Mouse (Mus musculus) left cerebral cortex, postnatal 14 days (tissue): Measurements from ENCODE around the gene Dusp19. TPM values are rescaled to one million over a fixed set of nuclear protein-coding genes. Genes with fewer than 3 reads are reported as not detected.

ENCODE experiments used
- DNase-seq, 2 experiments: peaks; one replicate each; pipeline ENCODE4 v3.0.0; 2021 to 2022; ENCODE audit warnings: low spot score in 2 of 2, mixed read lengths in 1 of 2
- intact Hi-C: fragments of 180-260 bp; cut with DNase I; formaldehyde crosslinking; loops from one replicate; pipeline ENCODE4 v1.15.1; 2025
- long read RNA-seq, 2 experiments: library from polyadenylated mRNA; stranded (forward); transcript quantifications; one replicate each; pipeline ENCODE4 v2.0.0; 2021
- total RNA-seq, 2 experiments: library from RNA; stranded (reverse); gene quantifications; 2 replicates each; pipeline ENCODE4 v1.2.3; 2021

Dusp19 gene
- total RNA-seq = 10 to 100 TPM; 19.7 to 21.3 TPM
- long read RNA-seq, experiment 1, transcript Dusp19-203 (4 exons, 1,324 nt) = minor isoform, 6 of 23 reads
- long read RNA-seq, experiment 1, transcript Dusp19-201 (4 exons, 1,632 nt) = major isoform, 9 of 23 reads
- long read RNA-seq, experiment 1, partial matches to known transcripts = 0 of 23 reads
- long read RNA-seq, experiment 1, other reads (novel, unspliced or antisense) = 8 of 23 reads
- long read RNA-seq, experiment 2, partial matches to known transcripts = 0 of 8 reads
- long read RNA-seq, experiment 2, other reads (novel, unspliced or antisense) = 5 of 8 reads

DNA sequence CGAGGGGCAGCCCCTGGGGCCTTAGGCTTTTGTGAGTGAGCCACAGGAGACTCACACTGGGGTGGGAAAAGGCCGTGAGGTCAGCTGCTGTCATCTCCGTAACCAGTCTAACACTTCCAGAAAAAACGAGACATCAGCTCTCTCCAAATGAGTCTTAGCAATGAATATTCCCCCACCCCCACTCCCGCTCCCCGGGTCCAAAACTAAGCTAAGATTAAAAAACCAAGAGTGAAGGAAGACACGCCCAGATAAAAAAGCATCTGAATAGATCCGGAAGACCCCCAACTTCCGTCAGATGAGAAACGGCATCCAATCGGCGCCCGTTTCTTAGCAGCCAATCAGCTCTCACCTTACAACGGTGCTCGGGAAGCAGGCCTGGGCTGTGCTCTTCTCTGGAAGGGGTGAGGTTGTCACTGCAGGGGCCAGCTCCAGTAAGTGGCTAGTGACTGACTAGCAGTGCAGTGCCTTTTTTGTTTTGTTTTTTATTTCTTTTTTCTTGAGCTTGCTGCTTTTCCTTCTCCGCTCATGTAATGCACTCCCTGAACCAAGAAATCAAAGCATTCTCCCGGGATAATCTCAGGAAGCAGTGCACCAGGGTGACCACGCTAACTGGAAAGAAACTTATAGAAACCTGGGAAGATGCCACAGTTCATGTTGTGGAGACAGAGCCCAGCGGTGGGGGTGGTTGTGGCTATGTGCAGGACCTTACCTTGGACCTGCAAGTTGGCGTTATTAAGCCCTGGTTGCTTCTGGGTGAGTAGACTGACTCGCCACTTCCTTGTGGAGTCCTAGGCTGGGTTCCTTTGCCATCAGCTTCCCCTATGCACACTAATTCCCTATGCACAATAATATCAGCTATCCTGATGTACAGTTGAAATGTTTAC is at the start of gene Dusp19, which contains the start of gene Nup35:
Dusp19 (plus strand) TSS at position 192 of the 884 bp plus-strand sequence.
Nup35 (plus strand) TSS at position 383 of the 884 bp plus-strand sequence.
- intact Hi-C loops = no loop called here
- DNase-seq = peak; percentile 95 to 98

GRCm38 (mm10) chr2:80567411-80567810 is 49.4 kb upstream of the Dusp19 start:
- intact Hi-C loops = no loop called here

DNA sequence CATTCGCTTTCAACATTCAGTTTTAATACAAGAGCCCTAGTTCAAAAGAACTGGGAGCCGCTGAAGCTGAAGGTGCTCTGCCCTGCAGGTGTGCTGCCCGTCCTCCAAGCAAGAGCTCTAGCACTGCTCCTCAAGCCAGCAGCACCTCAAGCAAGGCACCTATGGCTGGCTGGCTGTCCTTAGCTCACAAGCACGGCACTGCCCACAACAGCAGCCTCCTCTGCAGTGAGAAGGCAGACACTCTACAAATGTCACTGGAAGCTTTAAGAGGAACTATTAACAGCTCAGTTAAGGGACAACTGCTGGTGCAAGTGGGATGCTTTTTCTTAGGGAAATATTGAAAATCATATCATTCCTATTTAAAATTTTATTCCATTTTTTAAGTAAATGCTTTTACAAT is 46.2 kb upstream of the Dusp19 start:
- intact Hi-C loops = no loop called here

More at GRCm38 (mm10) chr2:80567411-80567810, 49.4 kb upstream of the Dusp19 start:
- DNase-seq = no peak

DNA sequence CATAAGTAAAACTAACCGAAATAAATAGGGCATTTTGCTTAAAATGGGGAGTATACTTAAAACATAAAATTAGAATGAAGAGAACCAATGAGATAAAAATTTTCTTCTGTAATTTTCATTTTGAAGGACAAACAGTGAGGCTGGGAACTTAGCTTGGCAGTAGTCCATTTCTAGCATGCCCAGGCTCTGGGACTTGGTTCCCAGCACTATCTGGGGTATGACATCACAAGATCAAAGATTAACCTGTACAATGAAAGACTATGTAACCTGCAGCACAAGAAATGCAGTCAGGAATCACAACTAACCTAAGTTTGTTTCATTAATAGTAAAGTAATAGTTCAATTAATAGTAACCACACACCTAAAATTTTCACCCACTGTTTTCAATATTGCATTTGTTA is 39.6 kb upstream of the Dusp19 start:
- intact Hi-C loops = no loop called here
- no peak for DNase-seq

More for the DNA sequence above, 46.2 kb upstream of the Dusp19 start:
- no peak for DNase-seq

GRCm38 (mm10) chr2:80579253-80579891 is 37.5 kb upstream of the Dusp19 start:
- DNase-seq = no peak
- intact Hi-C loops = no loop called here

DNA sequence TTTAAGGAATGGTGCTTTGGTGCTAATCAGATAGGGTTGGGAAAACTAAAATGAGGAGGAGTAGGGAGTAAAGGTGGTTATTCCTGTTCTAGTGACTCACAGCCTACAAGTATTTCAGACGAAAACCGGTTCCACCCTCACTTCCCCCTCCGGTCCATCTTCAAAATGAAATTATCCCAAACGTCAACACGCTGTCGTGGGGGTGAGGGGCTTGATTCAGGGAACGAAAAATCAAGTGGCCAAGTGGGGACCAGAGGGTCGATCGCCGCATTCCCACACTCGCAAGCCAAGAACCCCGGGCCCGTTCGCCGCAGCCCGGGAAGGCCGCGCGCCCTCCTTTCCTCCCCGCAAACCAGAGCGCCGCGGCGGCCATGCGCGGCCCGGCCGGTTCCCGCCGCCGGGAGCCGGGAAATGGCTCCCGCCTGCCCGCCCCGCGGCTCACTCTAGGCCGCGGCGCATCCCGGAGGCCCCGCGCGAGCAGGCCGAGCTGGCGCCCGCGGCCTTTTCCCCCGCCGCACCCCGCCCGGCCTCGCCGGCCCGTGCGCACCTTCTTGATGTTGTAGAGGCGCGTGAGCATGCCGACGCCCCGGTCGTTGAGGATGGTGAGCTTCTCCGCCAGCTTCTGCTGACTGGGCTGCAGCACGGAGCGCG is 36.4 kb upstream of the Dusp19 start:
- intact Hi-C loops = loop anchor here (2.0 to 5.0 kb wide), 2 partner anchors 14 to 57 kb away; no protein-coding TSS in a partner anchor
- DNase-seq = peak in 1 of 2 experiments; percentile 35

DNA sequence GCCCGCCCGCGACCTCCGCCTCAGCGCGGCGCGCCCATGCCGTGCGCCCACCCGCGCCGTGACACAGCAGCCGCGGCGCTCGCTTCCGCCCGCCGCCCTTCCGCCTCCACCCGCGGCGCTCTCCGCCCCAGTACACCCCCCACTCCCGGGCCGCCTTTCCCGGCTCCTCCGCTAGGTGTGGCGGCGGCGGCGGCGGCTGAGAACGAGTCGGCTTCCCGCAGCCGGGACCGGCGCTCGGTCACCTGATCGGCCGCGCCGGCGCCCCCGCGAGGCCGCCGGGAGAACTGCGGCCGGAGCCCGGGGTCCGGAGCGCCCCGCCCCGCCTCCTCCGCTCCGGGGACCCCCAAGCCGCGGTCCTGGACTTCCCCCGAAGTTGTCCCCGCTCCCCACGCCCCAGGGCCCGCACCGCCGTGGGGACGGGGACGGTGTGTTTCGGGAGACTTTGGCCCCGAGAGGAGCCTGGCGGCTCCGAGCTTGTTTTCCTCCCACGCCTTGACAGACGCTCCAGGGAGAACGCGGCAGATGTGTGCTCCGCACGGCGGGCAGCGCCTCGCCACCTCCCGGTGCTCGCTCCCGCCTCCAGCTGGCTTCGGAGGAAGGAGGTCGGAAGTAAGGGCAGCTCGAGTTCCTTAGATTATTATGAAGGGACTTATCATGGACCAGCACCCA is 35.7 kb upstream of the Dusp19 start, which contains the start of gene Nckap1:
Nckap1 (minus strand) TSS at position 338 of the 669 bp plus-strand sequence.
- intact Hi-C loops = loop anchor here (2.0 to 5.0 kb wide), 2 partner anchors 14 to 56 kb away; no protein-coding TSS in a partner anchor
- peak; percentile 87 to 89 for DNase-seq

GRCm38 (mm10) chr2:80582356-80582755 is 34.5 kb upstream of the Dusp19 start:
- DNase-seq = no peak
- intact Hi-C loops = loop anchor here (5.0 kb wide), 1 partner anchor 55 kb away; no protein-coding TSS in a partner anchor

DNA sequence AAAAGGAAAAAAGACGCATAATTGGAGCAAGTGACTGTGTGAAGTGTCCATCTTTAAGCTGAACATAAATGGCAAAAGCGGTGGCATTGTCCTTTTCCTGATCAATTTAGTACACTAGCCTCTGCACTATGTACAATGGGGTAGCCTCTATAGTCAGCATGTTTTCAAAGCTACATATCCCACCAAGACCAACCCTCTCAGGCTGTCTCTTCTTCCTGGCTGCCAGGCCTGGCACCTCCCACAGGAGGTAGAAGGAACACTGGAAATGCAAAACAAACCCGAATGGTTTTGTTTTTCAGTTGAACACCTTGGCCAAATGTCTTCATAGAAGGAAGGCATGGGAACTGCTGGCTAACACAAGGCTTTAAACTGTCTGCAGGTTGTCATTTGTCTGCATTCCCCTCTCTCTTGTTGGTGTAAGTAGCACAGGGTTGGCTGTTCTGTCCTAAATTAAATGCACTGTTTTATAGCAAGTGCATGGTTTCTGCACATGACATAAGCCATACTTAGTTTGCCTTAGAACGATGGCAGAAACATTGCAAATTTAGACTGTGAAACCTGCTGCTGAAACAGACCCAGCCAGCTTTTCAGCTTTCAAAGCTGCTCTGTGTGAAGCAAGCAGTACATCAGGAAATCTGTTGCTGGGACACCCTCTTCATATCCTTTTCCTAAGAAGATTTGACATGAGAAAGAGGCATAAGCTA is 22.5 kb upstream of the Dusp19 start:
- peak; percentile 52 to 86 for DNase-seq
- intact Hi-C loops = loop anchor here (2.0 kb wide), 1 partner anchor 14 kb away; the partner anchor contains the start of gene Nckap1

GRCm38 (mm10) chr2:80596960-80597359 is 19.9 kb upstream of the Dusp19 start:
- DNase-seq = peak in 1 of 2 experiments; percentile 52
- intact Hi-C loops = no loop called here

DNA sequence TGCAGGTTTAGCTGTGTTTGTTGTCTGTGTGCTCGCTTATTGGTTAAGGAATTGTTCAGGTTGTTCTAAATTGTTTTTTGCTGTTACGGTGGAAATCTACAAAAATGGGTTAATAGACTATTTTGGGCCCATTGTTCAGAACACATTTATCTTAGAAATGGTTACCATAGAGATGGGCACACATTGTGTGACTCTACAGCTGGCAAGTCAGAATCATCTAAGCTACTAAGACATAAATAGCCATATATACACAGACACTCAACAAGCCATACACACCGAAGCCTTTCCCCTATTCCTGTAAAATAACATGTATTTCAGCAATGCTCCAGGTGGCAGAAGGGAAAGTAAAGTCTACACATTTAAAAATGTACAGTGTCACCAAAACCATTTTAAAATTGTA is 17.0 kb upstream of the Dusp19 start:
- intact Hi-C loops = no loop called here
- DNase-seq = peak in 1 of 2 experiments; percentile 52

GRCm38 (mm10) chr2:80600611-80601010 is 16.2 kb upstream of the Dusp19 start:
- no peak for DNase-seq

GRCm38 (mm10) chr2:80602756-80603155 is 14.1 kb upstream of the Dusp19 start:
- intact Hi-C loops = no loop called here
- DNase-seq = no peak

More at GRCm38 (mm10) chr2:80600611-80601010, 16.2 kb upstream of the Dusp19 start:
- intact Hi-C loops = no loop called here

GRCm38 (mm10) chr2:80603771-80604426 is 12.9 kb upstream of the Dusp19 start:
- DNase-seq = peak in 1 of 2 experiments; percentile 34
- intact Hi-C loops = no loop called here

DNA sequence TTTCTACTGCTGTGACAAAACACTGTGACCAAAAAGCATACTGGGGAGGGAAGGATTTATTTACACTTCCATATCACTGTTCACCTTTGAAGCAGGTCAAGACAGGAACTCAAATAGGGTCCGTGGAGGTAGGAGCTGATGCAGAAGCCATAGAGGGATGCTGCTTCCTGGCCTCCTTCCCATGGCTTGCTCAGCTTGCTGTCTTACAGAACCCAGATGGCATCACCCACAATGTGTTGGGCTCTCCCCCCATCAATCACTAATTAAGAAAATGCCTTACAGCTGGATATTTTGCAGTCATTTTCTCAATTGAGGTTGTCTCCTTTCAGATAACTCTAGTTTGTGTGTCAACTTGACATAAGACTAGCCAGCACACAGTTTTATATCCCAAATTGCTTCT is 4.6 kb upstream of the Dusp19 start:
- DNase-seq = no peak

DNA sequence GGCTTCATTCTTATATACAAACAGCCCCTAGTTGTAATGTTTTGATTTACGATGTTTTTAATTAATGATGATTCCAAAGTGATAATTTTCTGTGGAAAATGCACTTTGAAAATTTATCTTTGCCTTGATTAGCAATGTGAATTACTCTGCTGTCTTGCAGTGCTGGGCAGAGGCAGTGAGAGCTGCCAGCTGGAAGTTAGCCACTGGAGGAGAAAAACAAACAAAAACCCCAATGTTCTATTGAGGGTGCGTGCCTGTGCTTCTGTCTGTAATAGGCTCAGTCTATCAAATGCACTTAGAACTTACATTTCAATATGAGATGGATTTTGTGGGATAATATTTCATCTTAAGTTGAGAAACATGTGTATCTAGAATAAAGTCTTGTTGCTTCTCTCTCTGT is 4.0 kb upstream of the Dusp19 start:
- DNase-seq = peak in 1 of 2 experiments; percentile 49
- intact Hi-C loops = no loop called here

More for the DNA sequence above, 4.6 kb upstream of the Dusp19 start:
- intact Hi-C loops = no loop called here

- DNase-seq = no peak
- intact Hi-C loops = no loop called here
Measured at GRCm38 (mm10) chr2:80618991-80619390, 2.1 kb downstream of the Dusp19 start.
